Mouse (Mus musculus) hindbrain, embryonic 15.5 days (tissue): ENCODE measurements around the gene Fam110a. TPM values are rescaled to one million over a fixed set of nuclear protein-coding genes. Genes with fewer than 3 reads are reported as not detected.

Experiments used
- ATAC-seq: fragments of 200-750 bp; cut with Nextera tagmentation; 2 replicates; pipeline ENCODE4 v1.8.0; 2017; ENCODE audit warnings: low read depth, moderate number of reproducible peaks, moderate TSS enrichment; ENCODE audit not compliant: low FRiP score
- H3K27ac ChIP-seq: fragments of 300-500 bp; sonication (generic); replicated peaks from 2 replicates; pipeline ENCODE4 v1.5.1; 2015; ENCODE audit warnings: mild to moderate bottlenecking, inconsistent platforms
- H3K27me3 ChIP-seq: fragments of 300-500 bp; sonication (generic); 2 replicates; pipeline ENCODE4 v1.6.1; 2015; ENCODE audit warnings: control low read depth, inconsistent platforms
- H3K36me3 ChIP-seq: fragments of 300-500 bp; sonication (generic); 2 replicates; pipeline ENCODE4 v1.6.1; 2015; ENCODE audit warnings: control low read depth, inconsistent platforms
- H3K4me1 ChIP-seq: fragments of 300-500 bp; sonication (generic); replicated peaks from 2 replicates; pipeline ENCODE4 v1.6.1; 2015; ENCODE audit warnings: control low read depth, inconsistent platforms
- H3K4me2 ChIP-seq: fragments of 300-500 bp; sonication (generic); 2 replicates; pipeline ENCODE4 v1.6.1; 2015; ENCODE audit warnings: moderate library complexity, mild to moderate bottlenecking, inconsistent platforms
- H3K4me3 ChIP-seq: fragments of 300-500 bp; sonication (generic); 2 replicates; pipeline ENCODE4 v1.5.1; 2015; ENCODE audit warnings: mild to moderate bottlenecking, inconsistent platforms
- H3K9ac ChIP-seq: fragments of 300-500 bp; sonication (generic); 2 replicates; pipeline ENCODE4 v1.6.1; 2015; ENCODE audit warnings: inconsistent platforms
- H3K9me3 ChIP-seq: fragments of 300-500 bp; sonication (generic); 2 replicates; pipeline ENCODE4 v1.6.1; 2016; ENCODE audit warnings: control low read depth, inconsistent platforms
- WGBS: fragments of 180-500 bp; shearing (Covaris S2); methylation state at CpG from one replicate; pipeline ENCODE4 v1.1.7; 2015; 5-methylcytosine and 5-hydroxymethylcytosine counted together
- polyA plus RNA-seq: library from polyadenylated mRNA; unstranded; fragments of >200 nt; fragmentation: Nextera tagmentation; extraction: Ambion mirVana; gene quantifications from 2 replicates; pipeline ENCODE4 v1.2.1, GENCODE M21; 2015

The Fam110a gene
- polyA plus RNA-seq, 1 experiment from 2014 or later = 48.3 TPM

- H3K27ac ChIP-seq = peak overlapping the region; percentile 64; the same call in 1 of the 2 replicates
These were observed 12.2 kb downstream of the Fam110a start for GRCm38 (mm10) chr2:151967792-151968191.

GRCm38 (mm10) chr2:151967176-151967750 is 12.8 kb downstream of the Fam110a start:
- WGBS = 20% methylated on average over 9 of the region's 9 CpGs
- H3K27me3 ChIP-seq = no peaks in the 10 kb centered on the region
- peaks cover 72% of the 10 kb centered on the region for H3K4me1 ChIP-seq
- H3K4me3 ChIP-seq = peak overlapping the region; percentile 3; the same call in 1 of the 2 replicates
- no peaks in the 10 kb centered on the region for H3K36me3 ChIP-seq
- no peaks in the 10 kb centered on the region for H3K9me3 ChIP-seq
- H3K9ac ChIP-seq = 0 out of 2 replicates have a peak overlapping the region, but pooled peaks have one; percentile 5
- peak overlapping the region; percentile 41 for H3K4me2 ChIP-seq
- no peak for ATAC-seq
- H3K27ac ChIP-seq = peak overlapping the region; percentile 64

More at GRCm38 (mm10) chr2:151967792-151968191, 12.2 kb downstream of the Fam110a start:
- peaks cover 73% of the 10 kb centered on the region for H3K4me1 ChIP-seq
- no peak for ATAC-seq
- no peaks in the 10 kb centered on the region for H3K9me3 ChIP-seq
- no peak overlapping the region for H3K9ac ChIP-seq
- no peak overlapping the region for H3K4me3 ChIP-seq
- H3K4me2 ChIP-seq = peak overlapping the region; percentile 41
- WGBS = 70% methylated on average over 2 of the region's 2 CpGs
- no peaks in the 10 kb centered on the region for H3K27me3 ChIP-seq
- H3K36me3 ChIP-seq = no peaks in the 10 kb centered on the region

- H3K4me1 ChIP-seq = peaks cover 52% of the 10 kb centered on the region
- WGBS = 9% methylated on average over 9 of the region's 9 CpGs
- no peak for ATAC-seq
These were observed 16.0 kb downstream of the Fam110a start for GRCm38 (mm10) chr2:151964052-151964451.

DNA sequence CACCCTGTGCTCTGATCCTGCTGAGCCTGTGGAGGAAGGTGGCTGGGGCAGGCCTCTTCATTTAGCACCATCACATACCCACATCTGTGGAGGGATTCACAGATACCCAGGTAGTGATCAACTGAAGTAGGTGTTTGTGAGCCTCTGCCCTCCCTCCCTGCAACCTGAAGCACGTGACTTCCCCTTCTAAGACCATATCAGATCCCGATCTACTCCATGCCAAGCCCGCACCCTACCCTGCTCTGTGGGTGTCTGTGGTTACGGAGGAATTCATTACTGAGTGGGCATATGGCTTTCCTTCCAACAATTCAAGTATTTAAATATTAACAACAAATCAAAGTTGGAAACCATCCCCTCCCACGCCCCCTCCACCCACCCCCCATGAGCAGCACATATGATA is 16.7 kb downstream of the Fam110a start:
- Histone ChIP-seq H3K27ac (no peak overlapping the region), H3K36me3 (no peaks in the 10 kb centered on the region), H3K27me3 (no peaks in the 10 kb centered on the region), H3K4me2 (no peak overlapping the region), H3K9ac (no peak overlapping the region), H3K4me1 (peaks cover 45% of the 10 kb centered on the region), H3K4me3 (no peak overlapping the region), H3K9me3 (no peaks in the 10 kb centered on the region)
- ATAC-seq = no peak
- WGBS = 80% methylated on average over 5 of the region's 5 CpGs

More at GRCm38 (mm10) chr2:151964052-151964451, 16.0 kb downstream of the Fam110a start:
- Histone ChIP-seq H3K27ac (0 out of 2 replicates have a peak overlapping the region, but pooled peaks have one; percentile 6), H3K36me3 (no peaks in the 10 kb centered on the region), H3K27me3 (no peaks in the 10 kb centered on the region), H3K9ac (no peak overlapping the region), H3K9me3 (no peaks in the 10 kb centered on the region), H3K4me2 (no peak overlapping the region), H3K4me3 (no peak overlapping the region)

DNA sequence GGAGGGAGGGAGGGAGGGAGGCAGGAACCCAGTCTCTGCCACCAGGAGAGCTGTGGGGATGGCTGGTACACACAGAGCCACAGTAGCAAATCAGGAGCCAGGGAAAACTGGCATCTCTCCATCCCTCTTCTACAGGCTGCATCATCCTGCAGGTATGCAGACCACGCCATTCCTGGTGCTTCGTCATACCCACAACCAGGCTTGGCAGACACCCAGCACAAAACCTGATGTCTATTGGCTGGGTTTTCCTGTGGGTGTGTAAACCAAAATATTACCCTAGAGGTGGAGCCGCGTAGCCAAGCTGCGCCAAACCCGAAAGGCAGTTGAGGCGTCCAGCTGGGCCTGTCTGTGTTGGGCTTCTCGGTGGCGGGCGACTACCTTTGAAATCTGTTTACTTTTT is 17.5 kb downstream of the Fam110a start:
- Histone ChIP-seq H3K9me3 (no peaks in the 10 kb centered on the region), H3K4me2 (no peak overlapping the region), H3K27ac (no peak overlapping the region; the same call in 1 of the 2 replicates), H3K36me3 (no peaks in the 10 kb centered on the region), H3K4me1 (peaks cover 36% of the 10 kb centered on the region), H3K4me3 (no peak overlapping the region), H3K9ac (no peak overlapping the region), H3K27me3 (no peaks in the 10 kb centered on the region)
- WGBS = 35% methylated on average over 10 of the region's 10 CpGs
- peak; percentile 46; the same call in 1 of the 2 replicates for ATAC-seq

- H3K27ac ChIP-seq = no peak overlapping the region
- no peak overlapping the region for H3K9ac ChIP-seq
- 39% methylated on average over 9 of the region's 9 CpGs for WGBS
- H3K4me2 ChIP-seq = no peak overlapping the region
- H3K4me3 ChIP-seq = no peak overlapping the region
- peaks cover 27% of the 10 kb centered on the region for H3K4me1 ChIP-seq
- ATAC-seq = 0 out of 2 replicates have a peak, but pooled peaks have one; percentile 10
- H3K36me3 ChIP-seq = no peaks in the 10 kb centered on the region
- no peaks in the 10 kb centered on the region for H3K27me3 ChIP-seq
- no peaks in the 10 kb centered on the region for H3K9me3 ChIP-seq
These were observed 18.5 kb downstream of the Fam110a start for GRCm38 (mm10) chr2:151961284-151962196.

DNA sequence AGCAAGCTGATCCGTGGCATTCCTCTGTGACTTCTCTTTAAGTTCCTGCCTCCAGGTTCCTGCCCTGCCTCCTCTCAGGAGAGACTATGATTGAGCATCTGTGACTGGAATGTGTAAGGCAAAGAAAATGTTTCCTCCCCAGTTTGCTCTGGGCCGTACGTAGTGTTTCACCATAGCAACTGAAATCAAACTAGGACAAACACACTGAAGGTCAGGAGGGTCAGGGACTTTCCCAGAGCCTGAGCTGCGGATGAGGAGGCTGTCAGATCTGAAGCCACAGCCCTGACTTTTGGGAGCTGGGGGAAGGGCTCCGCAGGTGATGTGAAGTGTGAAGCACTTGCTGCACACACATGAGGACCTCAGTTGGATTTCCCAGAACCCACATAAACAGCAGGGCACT is 20.7 kb downstream of the Fam110a start:
- Histone ChIP-seq H3K4me3 (no peak overlapping the region), H3K27me3 (no peaks in the 10 kb centered on the region), H3K4me1 (peaks cover 20% of the 10 kb centered on the region), H3K9me3 (no peaks in the 10 kb centered on the region), H3K36me3 (no peaks in the 10 kb centered on the region), H3K4me2 (no peak overlapping the region), H3K9ac (no peak overlapping the region), H3K27ac (no peak overlapping the region)
- 37% methylated on average over 5 of the region's 5 CpGs for whole genome bisulfite sequencing
- no peak for ATAC-seq

- Histone ChIP-seq H3K4me2 (no peak overlapping the region), H3K4me3 (no peak overlapping the region), H3K27ac (no peak overlapping the region), H3K9me3 (no peaks in the 10 kb centered on the region), H3K36me3 (no peaks in the 10 kb centered on the region), H3K9ac (no peak overlapping the region), H3K27me3 (no peaks in the 10 kb centered on the region), H3K4me1 (peaks cover 3% of the 10 kb centered on the region)
- WGBS = 58% methylated on average over 4 of the region's 4 CpGs
- ATAC-seq = peak; percentile 57; the same call in 1 of the 2 replicates
These were observed 23.4 kb downstream of the Fam110a start for GRCm38 (mm10) chr2:151956500-151957137.

GRCm38 (mm10) chr2:151953665-151954064 is 26.4 kb downstream of the Fam110a start:
- Histone ChIP-seq H3K4me2 (no peak overlapping the region), H3K27ac (no peak overlapping the region), H3K9ac (no peak overlapping the region), H3K27me3 (no peaks in the 10 kb centered on the region), H3K9me3 (no peaks in the 10 kb centered on the region), H3K4me1 (peaks cover 3% of the 10 kb centered on the region), H3K4me3 (no peak overlapping the region), H3K36me3 (no peaks in the 10 kb centered on the region)
- ATAC-seq = no peak
- 90% methylated on average over 8 of the region's 8 CpGs for WGBS

- H3K27me3 ChIP-seq = no peaks in the 10 kb centered on the region
- H3K4me2 ChIP-seq = no peak overlapping the region
- peaks cover 3% of the 10 kb centered on the region for H3K4me1 ChIP-seq
- no peaks in the 10 kb centered on the region for H3K36me3 ChIP-seq
- H3K4me3 ChIP-seq = no peak overlapping the region
- ATAC-seq = peak; percentile 59; the same call in 1 of the 2 replicates
- H3K9me3 ChIP-seq = no peaks in the 10 kb centered on the region
- H3K27ac ChIP-seq = peak overlapping the region; percentile 59; the same call in 1 of the 2 replicates
- no peak overlapping the region for H3K9ac ChIP-seq
- WGBS = 41% methylated on average over 2 of the region's 2 CpGs
These were observed 30.8 kb downstream of the Fam110a start for GRCm38 (mm10) chr2:151949082-151949774.

DNA sequence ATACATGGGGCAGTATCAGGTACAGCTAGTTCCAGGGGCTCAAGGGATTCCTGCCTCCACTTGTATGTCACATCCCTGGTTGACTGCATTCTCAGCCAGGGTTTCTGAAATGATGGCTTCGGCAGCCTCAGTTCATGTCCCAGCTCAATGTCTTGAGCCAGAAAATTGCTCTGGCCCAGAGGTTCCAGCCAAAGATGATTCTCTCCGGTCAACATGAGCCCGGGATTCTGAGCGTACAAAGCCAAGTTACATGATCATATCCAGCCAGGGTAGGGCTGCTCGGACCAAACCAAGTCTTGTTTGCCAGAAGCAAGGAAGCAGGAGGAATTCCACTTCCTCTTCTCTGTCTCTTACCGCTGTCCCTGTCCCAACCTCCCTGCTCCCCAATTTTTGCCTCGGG is 31.7 kb downstream of the Fam110a start:
- Histone ChIP-seq H3K27ac (no peak overlapping the region), H3K4me2 (no peak overlapping the region), H3K4me3 (no peak overlapping the region), H3K27me3 (no peaks in the 10 kb centered on the region), H3K4me1 (peaks cover 3% of the 10 kb centered on the region), H3K9ac (no peak overlapping the region), H3K36me3 (no peaks in the 10 kb centered on the region), H3K9me3 (no peaks in the 10 kb centered on the region)
- WGBS = 89% methylated on average over 7 of the region's 7 CpGs
- no peak for ATAC-seq
